Mouse (Mus musculus): ENCODE measurements around the gene Frmpd4. TPM values are rescaled to one million over a fixed set of nuclear protein-coding genes. Genes with fewer than 3 reads are reported as not detected.

Frmpd4 gene
- total RNA-seq, 2 experiments from 2014 or later, result 0.13 TPM; not detected in 1

GRCm38 (mm10) chrX:167654249-167654648, 922.8 kb downstream of the Frmpd4 start:
- ATAC-seq (ENCODE audit: poor library complexity, severe bottlenecking), result no peak

- no peak for ATAC-seq (ENCODE audit: poor library complexity, severe bottlenecking)
Measured at GRCm38 (mm10) chrX:167597639-167598217, 979.3 kb downstream of the Frmpd4 start.

- ATAC-seq (ENCODE audit: poor library complexity, severe bottlenecking), result no peak
Measured at GRCm38 (mm10) chrX:167552827-167553226, 1024.2 kb downstream of the Frmpd4 start.

- ATAC-seq (ENCODE audit: poor library complexity, severe bottlenecking), result no peak
Measured at GRCm38 (mm10) chrX:167523151-167523550, 1053.9 kb downstream of the Frmpd4 start.

GRCm38 (mm10) chrX:167522528-167522927, 1054.5 kb downstream of the Frmpd4 start:
- peak; percentile 60 for ATAC-seq (ENCODE audit: poor library complexity, severe bottlenecking)

- no peak for ATAC-seq (ENCODE audit: poor library complexity, severe bottlenecking)
Measured at GRCm38 (mm10) chrX:167518440-167518839, 1058.6 kb downstream of the Frmpd4 start.

GRCm38 (mm10) chrX:167497780-167498179, 1079.3 kb downstream of the Frmpd4 start:
- ATAC-seq (ENCODE audit: poor library complexity, severe bottlenecking), result peak; percentile 86

- ATAC-seq (ENCODE audit: poor library complexity, severe bottlenecking), result no peak
Measured at GRCm38 (mm10) chrX:167492265-167492664, 1084.8 kb downstream of the Frmpd4 start.

- no peak for ATAC-seq (ENCODE audit: poor library complexity, severe bottlenecking)
Measured at GRCm38 (mm10) chrX:167491589-167492207, 1085.3 kb downstream of the Frmpd4 start.

GRCm38 (mm10) chrX:167483409-167484177, 1093.4 kb downstream of the Frmpd4 start:
- ATAC-seq (ENCODE audit: poor library complexity, severe bottlenecking), result peak; percentile 79

GRCm38 (mm10) chrX:167477636-167478035, 1099.4 kb downstream of the Frmpd4 start:
- ATAC-seq (ENCODE audit: poor library complexity, severe bottlenecking), result no peak

GRCm38 (mm10) chrX:167434883-167435282, 1142.1 kb downstream of the Frmpd4 start:
- ATAC-seq (ENCODE audit: poor library complexity, severe bottlenecking), result peak; percentile 99

- no peak for ATAC-seq (ENCODE audit: poor library complexity, severe bottlenecking)
Measured at GRCm38 (mm10) chrX:167433950-167434349, 1143.1 kb downstream of the Frmpd4 start.

Other genes with a start within 250 kb of the Frmpd4 start
- 50.9 and 64.0 TPM in 2 replicates for gene Msl3, start 96.7 kb upstream of the Frmpd4 start, total RNA-seq (2015)
- 91.2 and 93.5 TPM in 2 replicates for gene Msl3, start 96.7 kb upstream of the Frmpd4 start, total RNA-seq (2017)
- 2.5 and 3.3 TPM in 2 replicates for gene Arhgap6, start 217.9 kb upstream of the Frmpd4 start, total RNA-seq (2015)
- 1.8 and 1.9 TPM in 2 replicates for gene Arhgap6, start 217.9 kb upstream of the Frmpd4 start, total RNA-seq (2017)